Comparison of ENCODE assay signal across 8 mouse cellular contexts in genomic region chr5:144767106-144767798, GRCm38 (mm10). TPM values are rescaled to one million over a fixed set of nuclear protein-coding genes. Genes with fewer than 3 reads are reported as not detected.
DNase-seq lines count a peak whose midpoint lies in the region; ATAC-seq and TF ChIP-seq lines count a peak whose summit lies in the region.
"Not testable (repeated sequence)": the region's sequence is repeated elsewhere in the genome, so short reads cannot be mapped to it uniquely, and the experiment has no call there.

Trrap (plus strand) TSS chr5:144767732.

- intact Hi-C loops in left cerebral cortex, postnatal 10 days (cut with DNase I): not testable (repeated sequence)

- H3K9ac ChIP-seq in forebrain, embryonic 15.5 days (replicated peaks): peak within 1 kb of the TSS; percentile 96
- H3K9ac ChIP-seq in heart, embryonic 13.5 days: peak within 1 kb of the TSS; percentile 96
- peak within 1 kb of the TSS; percentile 76 for H3K9ac ChIP-seq in intestine, embryonic 14.5 days (ENCODE audit: low read length)
- H3K9ac ChIP-seq in lung, embryonic 15.5 days: peak within 1 kb of the TSS; percentile 99
- peak within 1 kb of the TSS; percentile 95 for H3K9ac ChIP-seq in neural tube, embryonic 13.5 days

- TF ChIP-seq POLR2A in cerebellum, adult 2 months (IDR thresholded peaks at IDR 0.05; ENCODE audit: borderline replicate concordance, insufficient read depth, low read length): not testable (repeated sequence)

- H3K4me2 ChIP-seq in forebrain, embryonic 15.5 days (replicated peaks): peak within 1 kb of the TSS; percentile 56
- H3K4me2 ChIP-seq in heart, embryonic 13.5 days: peak within 1 kb of the TSS; percentile 80
- peak within 1 kb of the TSS; percentile 85 for H3K4me2 ChIP-seq in intestine, embryonic 14.5 days (ENCODE audit: low read length)
- H3K4me2 ChIP-seq in lung, embryonic 15.5 days: peak within 1 kb of the TSS; percentile 73
- H3K4me2 ChIP-seq in neural tube, embryonic 13.5 days: peak within 1 kb of the TSS; percentile 74

- peak within 1 kb of the TSS; percentile 99 for H3K4me3 ChIP-seq in E14TG2a.4 (replicated peaks; ENCODE audit: low read length)
- H3K4me3 ChIP-seq in cerebellum, adult 2 months (replicated peaks; ENCODE audit: insufficient read depth, low read depth, low read length): peak within 1 kb of the TSS; percentile 86
- peak within 1 kb of the TSS; percentile 95 for H3K4me3 ChIP-seq in forebrain, embryonic 15.5 days
- H3K4me3 ChIP-seq in heart, embryonic 13.5 days: peak within 1 kb of the TSS; percentile 96
- H3K4me3 ChIP-seq in intestine, embryonic 14.5 days (ENCODE audit: low read depth, low read length): peak within 1 kb of the TSS; percentile 81
- peak within 1 kb of the TSS; percentile 100 for H3K4me3 ChIP-seq in lung, embryonic 15.5 days
- peak within 1 kb of the TSS; percentile 86 for H3K4me3 ChIP-seq in neural tube, embryonic 13.5 days

- H3K9me3 ChIP-seq in E14TG2a.4 (ENCODE audit: low read length); forebrain, embryonic 15.5 days; heart, embryonic 13.5 days; intestine, embryonic 14.5 days (ENCODE audit: control insufficient read depth, low read length); lung, embryonic 15.5 days; neural tube, embryonic 13.5 days: not testable (repeated sequence)

- WGBS in cerebellum, adult 2 months: 68% methylated on average over 15 of the region's 15 CpGs
- WGBS in forebrain, embryonic 15.5 days: 82% methylated on average over 13 of the region's 15 CpGs
- 75% methylated on average over 13 of the region's 15 CpGs for WGBS in heart, embryonic 13.5 days
- WGBS in intestine, embryonic 14.5 days: 84% methylated on average over 12 of the region's 15 CpGs
- 80% methylated on average over 13 of the region's 15 CpGs for WGBS in lung, embryonic 15.5 days
- 88% methylated on average over 11 of the region's 15 CpGs for WGBS in neural tube, embryonic 13.5 days

- peak; percentile 30 to 41 for DNase-seq in cerebellum, adult 2 months
- DNase-seq in intestine, embryonic 14.5 days (ENCODE audit: low spot score); left cerebral cortex, postnatal 10 days (ENCODE audit: extremely low spot score in 1 of 2, low spot score in 2 of 2): not testable (repeated sequence)

- not testable (repeated sequence) for TF ChIP-seq CTCF in E14TG2a.4 (conservative IDR thresholded peaks at IDR 0.05; ENCODE audit: low read length); cerebellum, adult 2 months (IDR thresholded peaks at IDR 0.05; ENCODE audit: borderline replicate concordance, insufficient read depth, low read depth, low read length)

- peak; percentile 15 for ATAC-seq in forebrain, embryonic 15.5 days (replicated peaks)
- ATAC-seq in heart, embryonic 13.5 days (ENCODE audit: extremely low read depth, insufficient number of reproducible peaks, low FRiP score, low TSS enrichment); lung, embryonic 15.5 days (ENCODE audit: borderline replicate concordance, extremely low read depth, low FRiP score, low TSS enrichment): not testable (repeated sequence)
- peak; percentile 24 for ATAC-seq in intestine, embryonic 14.5 days (replicated peaks; ENCODE audit: low FRiP score, low TSS enrichment, low read depth)
- peak; percentile 9; the same call in 1 of the 2 replicates for ATAC-seq in neural tube, embryonic 13.5 days (ENCODE audit: low read depth)

- peaks cover 21% of the 10 kb centered on the region for H3K27me3 ChIP-seq in E14TG2a.4 (ENCODE audit: insufficient read depth, low read length)
- not testable (repeated sequence) for H3K27me3 ChIP-seq in cerebellum, adult 2 months (ENCODE audit: control insufficient read depth, insufficient read depth, low read length); forebrain, embryonic 15.5 days; intestine, embryonic 14.5 days (replicated peaks; ENCODE audit: control insufficient read depth, insufficient read depth, low read length); lung, embryonic 15.5 days; neural tube, embryonic 13.5 days
- peaks cover 12% of the 10 kb centered on the region for H3K27me3 ChIP-seq in heart, embryonic 13.5 days (replicated peaks)

- peaks cover 24% of the 10 kb centered on the region for H3K36me3 ChIP-seq in E14TG2a.4 (ENCODE audit: insufficient read depth, low read length)
- peaks cover 12% of the 10 kb centered on the region for H3K36me3 ChIP-seq in forebrain, embryonic 15.5 days
- H3K36me3 ChIP-seq in heart, embryonic 13.5 days: peaks cover 19% of the 10 kb centered on the region
- peaks cover 20% of the 10 kb centered on the region for H3K36me3 ChIP-seq in intestine, embryonic 14.5 days (ENCODE audit: control insufficient read depth, insufficient read depth, low read length)
- H3K36me3 ChIP-seq in lung, embryonic 15.5 days: peaks cover 17% of the 10 kb centered on the region
- peaks cover 18% of the 10 kb centered on the region for H3K36me3 ChIP-seq in neural tube, embryonic 13.5 days

- H3K4me1 ChIP-seq in E14TG2a.4 (replicated peaks; ENCODE audit: low read depth, low read length): peaks cover 38% of the 10 kb centered on the region
- H3K4me1 ChIP-seq in cerebellum, adult 2 months (ENCODE audit: control insufficient read depth, insufficient read depth, low read length); intestine, embryonic 14.5 days (replicated peaks; ENCODE audit: control insufficient read depth, insufficient read depth, low read length): not testable (repeated sequence)
- H3K4me1 ChIP-seq in forebrain, embryonic 15.5 days: peaks cover 11% of the 10 kb centered on the region
- peaks cover 16% of the 10 kb centered on the region for H3K4me1 ChIP-seq in heart, embryonic 13.5 days
- peaks cover 11% of the 10 kb centered on the region for H3K4me1 ChIP-seq in lung, embryonic 15.5 days
- peaks cover 16% of the 10 kb centered on the region for H3K4me1 ChIP-seq in neural tube, embryonic 13.5 days (replicated peaks)

- H3K27ac ChIP-seq in cerebellum, adult 2 months (ENCODE audit: insufficient read depth, low read length): peak within 1 kb of the TSS; percentile 100
- peak within 1 kb of the TSS; percentile 99 for H3K27ac ChIP-seq in forebrain, embryonic 15.5 days (replicated peaks)
- H3K27ac ChIP-seq in heart, embryonic 13.5 days (replicated peaks): peak within 1 kb of the TSS; percentile 97
- H3K27ac ChIP-seq in intestine, embryonic 14.5 days (ENCODE audit: low read depth): peak within 1 kb of the TSS; percentile 85
- peak within 1 kb of the TSS; percentile 98 for H3K27ac ChIP-seq in lung, embryonic 15.5 days
- peak within 1 kb of the TSS; percentile 97 for H3K27ac ChIP-seq in neural tube, embryonic 13.5 days (replicated peaks)

RNA-seq across cellular contexts. Expression of gene Trrap, which starts in this region (rescaled TPM):
- 128 and 130 TPM in 2 replicates for polyA plus RNA-seq in cerebellum, adult 2 months (2012; rRNA removed)
- 75.8 and 82.2 TPM in 2 replicates for polyA plus RNA-seq in forebrain, embryonic 15.5 days (2015; fragmentation: Nextera tagmentation; extraction: Ambion mirVana)
- 43.7 and 48.1 TPM in 2 replicates for polyA plus RNA-seq in heart, embryonic 13.5 days (2015; fragmentation: Nextera tagmentation; extraction: Ambion mirVana)
- polyA plus RNA-seq in intestine, embryonic 14.5 days (2014; fragmentation: Nextera tagmentation; extraction: Ambion mirVana): 85.4 and 92.8 TPM in 2 replicates
- 100 to 1,000 TPM; 142 to 154 TPM for total RNA-seq in left cerebral cortex, postnatal 10 days (2021)
- polyA plus RNA-seq in lung, embryonic 15.5 days (2015; fragmentation: Nextera tagmentation; extraction: Ambion mirVana): 57.2 and 58.1 TPM in 2 replicates
- 72.1 and 80.6 TPM in 2 replicates for polyA plus RNA-seq in neural tube, embryonic 13.5 days (2015; fragmentation: Nextera tagmentation; extraction: Ambion mirVana)
